Mouse (Mus musculus): ENCODE data around the gene Slc27a4.
A peak's percentile ranks its signal among the peaks of the same experiment; 100 is the strongest.
"Not testable (repeated sequence)": the region's sequence is repeated elsewhere in the genome, so short reads cannot be mapped to it uniquely, and the experiment has no call there.

The Slc27a4 gene

GRCm38 (mm10) chr2:29802075-29802826 lies at the start of gene Slc27a4:
Gene Slc27a4, plus strand, starts transcription at chr2:29802634.
- DNase-seq (ENCODE audit: low read depth, low spot score): peak; percentile 75

GRCm38 (mm10) chr2:29755693-29756092 lies 46.7 kb upstream of the Slc27a4 start:
- DNase-seq (ENCODE audit: low read depth, low spot score): no peak

- DNase-seq (ENCODE audit: low read depth, low spot score): no peak
These were observed 37.6 kb upstream of the Slc27a4 start for GRCm38 (mm10) chr2:29764831-29765230.

GRCm38 (mm10) chr2:29767976-29768709 lies 34.3 kb upstream of the Slc27a4 start:
- DNase-seq (ENCODE audit: low read depth, low spot score): no peak

- DNase-seq (ENCODE audit: low read depth, low spot score): no peak
These were observed 33.5 kb upstream of the Slc27a4 start for GRCm38 (mm10) chr2:29768901-29769300.

GRCm38 (mm10) chr2:29770162-29770561 lies 32.3 kb upstream of the Slc27a4 start:
- DNase-seq (ENCODE audit: low read depth, low spot score): no peak

GRCm38 (mm10) chr2:29771611-29772461 lies 30.6 kb upstream of the Slc27a4 start:
- DNase-seq (ENCODE audit: low read depth, low spot score): no peak

GRCm38 (mm10) chr2:29773323-29773722 lies 29.1 kb upstream of the Slc27a4 start:
- DNase-seq (ENCODE audit: low read depth, low spot score): no peak

GRCm38 (mm10) chr2:29781256-29781655 lies 21.2 kb upstream of the Slc27a4 start:
- not testable (repeated sequence) for DNase-seq (ENCODE audit: low read depth, low spot score)

- no peak for DNase-seq (ENCODE audit: low read depth, low spot score)
These were observed 18.1 kb upstream of the Slc27a4 start for GRCm38 (mm10) chr2:29784290-29784689.

- DNase-seq (ENCODE audit: low read depth, low spot score): peak; percentile 89
These were observed 15.1 kb upstream of the Slc27a4 start, which contains the start of gene Coq4 for GRCm38 (mm10) chr2:29787104-29787917. Gene Coq4, plus strand, starts transcription at chr2:29787493.

GRCm38 (mm10) chr2:29787937-29788681 lies 14.3 kb upstream of the Slc27a4 start, which contains the start of gene Trub2:
Gene Trub2, minus strand, starts transcription at chr2:29788502.
- peak; percentile 67 for DNase-seq (ENCODE audit: low read depth, low spot score)

- DNase-seq (ENCODE audit: low read depth, low spot score): no peak
These were observed 9.5 kb upstream of the Slc27a4 start for GRCm38 (mm10) chr2:29792772-29793487.

- no peak for DNase-seq (ENCODE audit: low read depth, low spot score)
These were observed 380 bp downstream of the Slc27a4 start for GRCm38 (mm10) chr2:29802827-29803201.

- DNase-seq (ENCODE audit: low read depth, low spot score): no peak
These were observed 982 bp downstream of the Slc27a4 start for GRCm38 (mm10) chr2:29803400-29803831.

GRCm38 (mm10) chr2:29815678-29816371 lies 13.4 kb downstream of the Slc27a4 start:
- no peak for DNase-seq (ENCODE audit: low read depth, low spot score)

GRCm38 (mm10) chr2:29817426-29818232 lies 15.2 kb downstream of the Slc27a4 start:
- peak; percentile 73 for DNase-seq (ENCODE audit: low read depth, low spot score)

- no peak for DNase-seq (ENCODE audit: low read depth, low spot score)
These were observed 16.9 kb downstream of the Slc27a4 start for GRCm38 (mm10) chr2:29819363-29819762.
